Mouse (Mus musculus): ENCODE results near the gene Nudc. TPM values are rescaled to one million over a fixed set of nuclear protein-coding genes. Genes with fewer than 3 reads are reported as not detected.
"Not testable (repeated sequence)": the region's sequence is repeated elsewhere in the genome, so short reads cannot be mapped to it uniquely, and the experiment has no call there.

The Nudc gene
- polyA plus RNA-seq, 1 experiment: 167 TPM

GRCm38 (mm10) chr4:133527788-133528187 is 18.0 kb downstream of the Nudc start:
- DNase-seq (ENCODE audit: low read depth): no peak

GRCm38 (mm10) chr4:133521502-133521901 is 24.3 kb downstream of the Nudc start:
- DNase-seq (ENCODE audit: low read depth): no peak
- TF ChIP-seq CTCF (IDR thresholded peaks at IDR 0.05; ENCODE audit: borderline replicate concordance, extremely low read depth, insufficient read depth, insufficient read length) (no peak), POLR2A (IDR thresholded peaks at IDR 0.05; ENCODE audit: borderline replicate concordance, extremely low read depth, insufficient read depth, insufficient read length, poor library complexity, severe bottlenecking) (no peak)

More at GRCm38 (mm10) chr4:133527788-133528187, 18.0 kb downstream of the Nudc start:
- no peak for TF ChIP-seq POLR2A (IDR thresholded peaks at IDR 0.05; ENCODE audit: borderline replicate concordance, extremely low read depth, insufficient read depth, insufficient read length, poor library complexity, severe bottlenecking)
- TF ChIP-seq CTCF (IDR thresholded peaks at IDR 0.05; ENCODE audit: borderline replicate concordance, extremely low read depth, insufficient read depth, insufficient read length): no peak

- DNase-seq (ENCODE audit: low read depth): peak; percentile 7
- no peak for TF ChIP-seq POLR2A (IDR thresholded peaks at IDR 0.05; ENCODE audit: borderline replicate concordance, extremely low read depth, insufficient read depth, insufficient read length, poor library complexity, severe bottlenecking)
- TF ChIP-seq CTCF (IDR thresholded peaks at IDR 0.05; ENCODE audit: borderline replicate concordance, extremely low read depth, insufficient read depth, insufficient read length): no peak
Observed at GRCm38 (mm10) chr4:133519369-133519665, 26.5 kb downstream of the Nudc start.

- TF ChIP-seq POLR2A (IDR thresholded peaks at IDR 0.05; ENCODE audit: borderline replicate concordance, extremely low read depth, insufficient read depth, insufficient read length, poor library complexity, severe bottlenecking) (no peak), CTCF (IDR thresholded peaks at IDR 0.05; ENCODE audit: borderline replicate concordance, extremely low read depth, insufficient read depth, insufficient read length) (no peak)
- no peak for DNase-seq (ENCODE audit: low read depth)
Observed at GRCm38 (mm10) chr4:133518601-133519368, 27.0 kb downstream of the Nudc start, which contains the start of gene Kdf1. TSS of gene Kdf1 (plus strand) at chr4:133518963.

GRCm38 (mm10) chr4:133512972-133513371 is 32.8 kb downstream of the Nudc start:
- TF ChIP-seq POLR2A (IDR thresholded peaks at IDR 0.05; ENCODE audit: borderline replicate concordance, extremely low read depth, insufficient read depth, insufficient read length, poor library complexity, severe bottlenecking): no peak
- peak; percentile 90 for TF ChIP-seq CTCF (IDR thresholded peaks at IDR 0.05; ENCODE audit: borderline replicate concordance, extremely low read depth, insufficient read depth, insufficient read length)
- peak; percentile 75 for DNase-seq (ENCODE audit: low read depth)

- DNase-seq (ENCODE audit: low read depth): not testable (repeated sequence)
Observed at GRCm38 (mm10) chr4:133512511-133512910, 33.3 kb downstream of the Nudc start.

GRCm38 (mm10) chr4:133511050-133511449 is 34.7 kb downstream of the Nudc start:
- DNase-seq (ENCODE audit: low read depth): no peak
- TF ChIP-seq POLR2A (IDR thresholded peaks at IDR 0.05; ENCODE audit: borderline replicate concordance, extremely low read depth, insufficient read depth, insufficient read length, poor library complexity, severe bottlenecking): no peak
- no peak for TF ChIP-seq CTCF (IDR thresholded peaks at IDR 0.05; ENCODE audit: borderline replicate concordance, extremely low read depth, insufficient read depth, insufficient read length)

- peak; percentile 87 for DNase-seq (ENCODE audit: low read depth)
- TF ChIP-seq POLR2A (IDR thresholded peaks at IDR 0.05; ENCODE audit: borderline replicate concordance, extremely low read depth, insufficient read depth, insufficient read length, poor library complexity, severe bottlenecking): no peak
- TF ChIP-seq CTCF (IDR thresholded peaks at IDR 0.05; ENCODE audit: borderline replicate concordance, extremely low read depth, insufficient read depth, insufficient read length): no peak
Observed at GRCm38 (mm10) chr4:133508990-133509389, 36.8 kb downstream of the Nudc start.

- no peak for DNase-seq (ENCODE audit: low read depth)
- no peak for TF ChIP-seq CTCF (IDR thresholded peaks at IDR 0.05; ENCODE audit: borderline replicate concordance, extremely low read depth, insufficient read depth, insufficient read length)
- TF ChIP-seq POLR2A (IDR thresholded peaks at IDR 0.05; ENCODE audit: borderline replicate concordance, extremely low read depth, insufficient read depth, insufficient read length, poor library complexity, severe bottlenecking): no peak
Observed at GRCm38 (mm10) chr4:133506573-133506972, 39.2 kb downstream of the Nudc start.

GRCm38 (mm10) chr4:133504755-133505485 is 40.9 kb downstream of the Nudc start:
- no peak for TF ChIP-seq POLR2A (IDR thresholded peaks at IDR 0.05; ENCODE audit: borderline replicate concordance, extremely low read depth, insufficient read depth, insufficient read length, poor library complexity, severe bottlenecking)
- TF ChIP-seq CTCF (IDR thresholded peaks at IDR 0.05; ENCODE audit: borderline replicate concordance, extremely low read depth, insufficient read depth, insufficient read length): no peak
- DNase-seq (ENCODE audit: low read depth): no peak

- TF ChIP-seq CTCF (IDR thresholded peaks at IDR 0.05; ENCODE audit: borderline replicate concordance, extremely low read depth, insufficient read depth, insufficient read length) (no peak), POLR2A (IDR thresholded peaks at IDR 0.05; ENCODE audit: borderline replicate concordance, extremely low read depth, insufficient read depth, insufficient read length, poor library complexity, severe bottlenecking) (no peak)
- DNase-seq (ENCODE audit: low read depth): no peak
Observed at GRCm38 (mm10) chr4:133504300-133504699, 41.5 kb downstream of the Nudc start.

- no peak for TF ChIP-seq CTCF (IDR thresholded peaks at IDR 0.05; ENCODE audit: borderline replicate concordance, extremely low read depth, insufficient read depth, insufficient read length)
- TF ChIP-seq POLR2A (IDR thresholded peaks at IDR 0.05; ENCODE audit: borderline replicate concordance, extremely low read depth, insufficient read depth, insufficient read length, poor library complexity, severe bottlenecking): no peak
- no peak for DNase-seq (ENCODE audit: low read depth)
Observed at GRCm38 (mm10) chr4:133501514-133501913, 44.3 kb downstream of the Nudc start.
